ENCODE assay signal across 8 mouse cellular contexts in the genomic region with DNA sequence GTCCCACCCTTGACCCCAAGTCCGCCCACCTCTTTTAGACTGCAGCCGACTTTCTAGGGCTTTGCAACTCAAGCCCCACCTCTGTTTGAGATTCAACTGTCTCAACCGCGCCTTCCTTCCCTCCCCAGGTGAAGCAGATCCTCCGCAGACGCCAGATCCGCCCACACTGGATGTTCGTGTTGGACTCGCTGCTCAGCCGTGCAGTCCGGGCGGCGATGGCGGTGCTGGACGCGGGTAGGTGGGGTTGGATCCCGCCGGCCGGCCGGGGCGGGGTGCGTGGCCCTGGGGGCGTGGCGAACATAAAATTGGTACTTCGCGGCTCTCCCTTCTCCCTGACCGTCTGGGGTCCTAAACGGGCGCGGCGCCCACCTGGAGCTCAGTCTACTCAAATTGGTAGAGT. TPM values are rescaled to one million over a fixed set of nuclear protein-coding genes. Genes with fewer than 3 reads are reported as not detected.
DNase-seq lines count a peak whose midpoint lies in the region; ATAC-seq and TF ChIP-seq lines count a peak whose summit lies in the region.

No protein-coding gene starts in this region.

- H3K27me3 ChIP-seq in heart, embryonic 12.5 days (replicated peaks), result peaks cover 98% of the 10 kb centered on the region
- H3K27me3 ChIP-seq in embryonic facial prominence, embryonic 15.5 days, result peaks cover 65% of the 10 kb centered on the region
- H3K27me3 ChIP-seq in thymus, adult 2 months (ENCODE audit: control insufficient read depth, insufficient read depth, low read length), result no peaks in the 10 kb centered on the region

- WGBS in heart, embryonic 12.5 days, result 3% methylated on average over 31 of the region's 31 CpGs
- WGBS in embryonic facial prominence, embryonic 15.5 days, result 4% methylated on average over 31 of the region's 31 CpGs
- WGBS in thymus, adult 2 months, result 37% methylated on average over 31 of the region's 31 CpGs

- H3K4me1 ChIP-seq in heart, embryonic 12.5 days (replicated peaks), result peaks cover 21% of the 10 kb centered on the region
- H3K4me1 ChIP-seq in embryonic facial prominence, embryonic 15.5 days, result peaks cover 22% of the 10 kb centered on the region
- H3K4me1 ChIP-seq in thymus, adult 2 months (replicated peaks; ENCODE audit: control insufficient read depth, insufficient read depth, low read length), result peaks cover 13% of the 10 kb centered on the region

- TF ChIP-seq POLR2A in thymus, adult 2 months (IDR thresholded peaks at IDR 0.05; ENCODE audit: control insufficient read depth, extremely low read depth, insufficient read depth, low read length, poor library complexity), result no peak

- no peak for ATAC-seq in heart, embryonic 12.5 days (ENCODE audit: insufficient number of reproducible peaks, low FRiP score)
- ATAC-seq in embryonic facial prominence, embryonic 15.5 days (ENCODE audit: insufficient number of reproducible peaks, low FRiP score, low TSS enrichment, low read depth), result no peak

- peak overlapping the region; percentile 56 for H3K9ac ChIP-seq in heart, embryonic 12.5 days
- H3K9ac ChIP-seq in embryonic facial prominence, embryonic 15.5 days, result peak overlapping the region; percentile 44; the same call in 1 of the 2 replicates

- H3K27ac ChIP-seq in heart, embryonic 12.5 days (ENCODE audit: poor library complexity, severe bottlenecking), result no peak overlapping the region
- H3K27ac ChIP-seq in embryonic facial prominence, embryonic 15.5 days (replicated peaks), result peak overlapping the region; percentile 58; the same call in 1 of the 2 replicates
- H3K27ac ChIP-seq in thymus, adult 2 months (ENCODE audit: control insufficient read depth, insufficient read depth, low read length), result no peak overlapping the region

- DNase-seq in heart, adult 18-20 months, result no peak
- peak; percentile 39 for DNase-seq in Muller cell, postnatal 12 days (ENCODE audit: inconsistent ontology term)
- peak; percentile 66 for DNase-seq in kidney, postnatal 10 days
- DNase-seq in neural tube, embryonic 10.5 days (ENCODE audit: extremely low spot score, low spot score), result peak; percentile 56
- no peak for DNase-seq in frontal cortex, postnatal 10 days (ENCODE audit: low spot score in 2 of 2)
- DNase-seq in thymus, adult 2 months, result no peak

- peak overlapping the region; percentile 74 for H3K4me2 ChIP-seq in heart, embryonic 12.5 days
- H3K4me2 ChIP-seq in embryonic facial prominence, embryonic 15.5 days (replicated peaks), result peak overlapping the region; percentile 77

- H3K4me3 ChIP-seq in heart, embryonic 12.5 days, result peak overlapping the region; percentile 47
- peak overlapping the region; percentile 43 for H3K4me3 ChIP-seq in embryonic facial prominence, embryonic 15.5 days (replicated peaks)
- H3K4me3 ChIP-seq in thymus, adult 2 months (ENCODE audit: control insufficient read depth, insufficient read depth, low read length), result no peak overlapping the region

- no peak for TF ChIP-seq CTCF in thymus, adult 2 months (IDR thresholded peaks at IDR 0.05; ENCODE audit: borderline replicate concordance, control insufficient read depth, extremely low read depth, insufficient read depth, low read length, poor library complexity)

- H3K9me3 ChIP-seq in heart, embryonic 12.5 days (replicated peaks), result no peaks in the 10 kb centered on the region
- H3K9me3 ChIP-seq in embryonic facial prominence, embryonic 15.5 days (replicated peaks), result no peaks in the 10 kb centered on the region

- H3K36me3 ChIP-seq in heart, embryonic 12.5 days, result no peaks in the 10 kb centered on the region
- H3K36me3 ChIP-seq in embryonic facial prominence, embryonic 15.5 days, result no peaks in the 10 kb centered on the region
- H3K36me3 ChIP-seq in thymus, adult 2 months (ENCODE audit: control insufficient read depth, insufficient read depth, low read length), result no peaks in the 10 kb centered on the region; the same call in 1 of the 2 replicates

RNA-seq across cellular contexts. Expression of gene Map3k6, which starts 10.6 kb away (rescaled TPM):
- 2.3 and 3.2 TPM in 2 replicates for polyA plus RNA-seq in heart, embryonic 12.5 days (2016; fragmentation: Nextera tagmentation; extraction: Ambion mirVana)
- total RNA-seq in heart, adult 18-20 months (2021), result 10 to 100 TPM; 22.5 to 30.1 TPM
- 17.4 and 20.6 TPM in 2 replicates for polyA plus RNA-seq in embryonic facial prominence, embryonic 15.5 days (2015; fragmentation: Nextera tagmentation; extraction: Ambion mirVana)
- polyA plus RNA-seq in thymus, adult 2 months (2012; rRNA removed), result 2.8 and 4.6 TPM in 2 replicates

RNA-seq across cellular contexts. Expression of gene Sytl1, which starts 11.7 kb away (rescaled TPM):
- polyA plus RNA-seq in heart, embryonic 12.5 days (2016; fragmentation: Nextera tagmentation; extraction: Ambion mirVana), result 0.41 and 0.47 TPM in 2 replicates
- under 1 TPM; 0.22 to 0.72 TPM for total RNA-seq in heart, adult 18-20 months (2021)
- 39.7 and 40.2 TPM in 2 replicates for polyA plus RNA-seq in embryonic facial prominence, embryonic 15.5 days (2015; fragmentation: Nextera tagmentation; extraction: Ambion mirVana)
- 39.7 and 45.2 TPM in 2 replicates for polyA plus RNA-seq in thymus, adult 2 months (2012; rRNA removed)

RNA-seq across cellular contexts. Expression of gene Tmem222, which starts 26.4 kb away (rescaled TPM):
- 52.4 and 55.2 TPM in 2 replicates for polyA plus RNA-seq in heart, embryonic 12.5 days (2016; fragmentation: Nextera tagmentation; extraction: Ambion mirVana)
- 10 to 100 TPM; 32.7 to 34.6 TPM for total RNA-seq in heart, adult 18-20 months (2021)
- polyA plus RNA-seq in embryonic facial prominence, embryonic 15.5 days (2015; fragmentation: Nextera tagmentation; extraction: Ambion mirVana), result 79.1 and 87.8 TPM in 2 replicates
- 134 and 143 TPM in 2 replicates for polyA plus RNA-seq in thymus, adult 2 months (2012; rRNA removed)

RNA-seq across cellular contexts. Expression of gene Gpr3, which starts 38.9 kb away (rescaled TPM):
- 0.27 and 0.37 TPM in 2 replicates for polyA plus RNA-seq in heart, embryonic 12.5 days (2016; fragmentation: Nextera tagmentation; extraction: Ambion mirVana)
- total RNA-seq in heart, adult 18-20 months (2021), result not detected
- polyA plus RNA-seq in embryonic facial prominence, embryonic 15.5 days (2015; fragmentation: Nextera tagmentation; extraction: Ambion mirVana), result 0.07 and 0.24 TPM in 2 replicates
- 0.15 TPM in 1 of 2 replicates, not detected in the other for polyA plus RNA-seq in thymus, adult 2 months (2012; rRNA removed)

RNA-seq across cellular contexts. Expression of gene Cd164l2, which starts 39.3 kb away (rescaled TPM):
- 0.34 TPM in 1 of 2 replicates, not detected in the other for polyA plus RNA-seq in heart, embryonic 12.5 days (2016; fragmentation: Nextera tagmentation; extraction: Ambion mirVana)
- not detected for total RNA-seq in heart, adult 18-20 months (2021)
- polyA plus RNA-seq in embryonic facial prominence, embryonic 15.5 days (2015; fragmentation: Nextera tagmentation; extraction: Ambion mirVana), result 8.8 and 9.3 TPM in 2 replicates
- 0.90 and 1.1 TPM in 2 replicates for polyA plus RNA-seq in thymus, adult 2 months (2012; rRNA removed)

Comparison
In these comparisons a context has a peak if more than half of its experiments do, and no peak if none do; other contexts are left out.
1. DNase-seq: peak in Muller cell, postnatal 12 days (single experiment), kidney, postnatal 10 days (single experiment) and neural tube, embryonic 10.5 days (single experiment); none in heart, adult 18-20 months (0 of 2), frontal cortex, postnatal 10 days (0 of 2) and thymus, adult 2 months (single experiment).
2. RNA of gene Sytl1, which starts 11.7 kb away (polyA plus RNA-seq): 39.7 to 45.2 TPM in thymus, adult 2 months and 39.7 to 40.2 TPM in embryonic facial prominence, embryonic 15.5 days; 0.41 to 0.47 TPM in heart, embryonic 12.5 days; every median in the first group is over 10 times any median in the second.